Mouse (Mus musculus) lung, embryonic 16.5 days (tissue): Measurements from ENCODE around the gene Ube2i. TPM values are rescaled to one million over a fixed set of nuclear protein-coding genes. Genes with fewer than 3 reads are reported as not detected.
"Not testable (repeated sequence)": the region's sequence is repeated elsewhere in the genome, so short reads cannot be mapped to it uniquely, and the experiment has no call there.

ENCODE experiments used
- ATAC-seq: fragments of 200-750 bp; cut with Nextera tagmentation; 2 replicates; pipeline ENCODE4 v1.8.0; 2017; ENCODE audit warnings: low read depth, mild to moderate bottlenecking, moderate library complexity
- H3K27ac ChIP-seq: fragments of 300-500 bp; sonication (generic); 2 replicates; pipeline ENCODE4 v1.5.1; 2014; ENCODE audit warnings: mild to moderate bottlenecking, control low read depth, low read length
- H3K27me3 ChIP-seq: fragments of 300-500 bp; sonication (generic); 2 replicates; pipeline ENCODE4 v1.6.1; 2014; ENCODE audit warnings: low read depth, low read length, mixed read lengths; ENCODE audit not compliant: control insufficient read depth, insufficient read depth
- H3K36me3 ChIP-seq: fragments of 300-500 bp; sonication (generic); 2 replicates; pipeline ENCODE4 v1.6.1; 2014; ENCODE audit warnings: low read length; ENCODE audit not compliant: control insufficient read depth, insufficient read depth
- H3K4me1 ChIP-seq: fragments of 300-500 bp; sonication (generic); replicated peaks from 2 replicates; pipeline ENCODE4 v1.6.1; 2014; ENCODE audit warnings: low read length, mixed read lengths; ENCODE audit not compliant: control insufficient read depth, insufficient read depth
- H3K4me2 ChIP-seq: fragments of 300-500 bp; sonication (generic); 2 replicates; pipeline ENCODE4 v1.6.1; 2014; ENCODE audit warnings: low read depth, low read length, control low read depth
- H3K4me3 ChIP-seq: fragments of 300-500 bp; sonication (generic); 2 replicates; pipeline ENCODE4 v1.5.1; 2014; ENCODE audit warnings: mild to moderate bottlenecking, low read length, control low read depth
- H3K9ac ChIP-seq: fragments of 300-500 bp; sonication (generic); 2 replicates; pipeline ENCODE4 v1.6.1; 2014; ENCODE audit warnings: low read length, control low read depth
- H3K9me3 ChIP-seq: fragments of 300-500 bp; sonication (generic); 2 replicates; pipeline ENCODE4 v1.6.1; 2016; ENCODE audit warnings: low read length; ENCODE audit not compliant: control insufficient read depth
- WGBS: fragments of 180-500 bp; shearing (Covaris S2); extraction: QIAGEN DNeasy Blood & Tissue Kit; methylation state at CpG from one replicate; pipeline ENCODE4 v1.1.7; 2014; 5-methylcytosine and 5-hydroxymethylcytosine counted together
- polyA plus RNA-seq: library from polyadenylated mRNA; unstranded; fragments of >200 nt; fragmentation: Nextera tagmentation; extraction: Ambion mirVana; gene quantifications from 2 replicates; pipeline ENCODE4 v1.2.1, GENCODE M21; 2015

The Ube2i gene
- polyA plus RNA-seq, 1 experiment from 2014 or later, result 662 TPM

- Histone ChIP-seq H3K4me3 (no peak overlapping the region), H3K27ac (no peak overlapping the region), H3K36me3 (peaks cover 3% of the 10 kb centered on the region), H3K9ac (no peak overlapping the region), H3K27me3 (no peaks in the 10 kb centered on the region), H3K4me1 (peaks cover 8% of the 10 kb centered on the region; the same call in 1 of the 2 replicates), H3K4me2 (no peak overlapping the region), H3K9me3 (no peaks in the 10 kb centered on the region)
- WGBS, result 81% methylated on average over 7 of the region's 7 CpGs
- no peak for ATAC-seq
These were observed 49.7 kb downstream of the Ube2i start for GRCm38 (mm10) chr17:25224586-25225222.

DNA sequence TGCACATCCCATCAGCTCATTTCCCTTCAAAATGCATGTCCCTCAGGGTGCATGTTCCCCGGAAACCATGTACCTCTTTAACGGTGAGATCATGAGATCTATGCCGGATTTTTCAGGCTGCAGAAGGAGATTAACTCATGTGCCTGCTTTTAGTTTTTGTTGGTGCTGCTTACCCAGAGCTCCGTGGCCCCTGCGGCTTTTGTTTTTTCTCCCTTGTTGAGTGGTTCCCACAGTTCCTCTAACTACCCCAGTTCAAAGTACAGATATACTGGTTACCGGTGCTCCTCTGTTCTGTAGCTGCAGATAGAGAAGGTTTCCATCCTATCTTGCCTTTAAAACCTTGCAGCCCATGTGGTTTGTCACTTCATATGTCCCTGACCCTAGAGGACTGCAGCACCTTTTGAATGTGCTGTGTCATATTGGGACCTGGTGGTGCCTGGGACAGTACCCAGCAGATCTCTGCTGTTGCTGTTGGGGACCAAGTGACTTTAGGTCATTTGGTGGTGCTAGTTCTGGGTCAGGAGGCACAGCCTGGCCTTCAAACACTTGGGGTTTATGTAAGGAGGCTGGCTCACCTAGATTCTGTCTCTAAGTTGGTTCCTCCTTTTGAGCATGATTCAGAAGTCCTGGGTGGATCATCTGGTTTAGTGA lies 51.3 kb downstream of the Ube2i start:
- Histone ChIP-seq H3K36me3 (peaks cover 6% of the 10 kb centered on the region), H3K4me3 (peak overlapping the region; percentile 30), H3K4me1 (peaks cover 8% of the 10 kb centered on the region; the same call in 1 of the 2 replicates), H3K4me2 (peak overlapping the region; percentile 46), H3K9ac (no peak overlapping the region; the same call in 1 of the 2 replicates), H3K27me3 (no peaks in the 10 kb centered on the region), H3K9me3 (no peaks in the 10 kb centered on the region), H3K27ac (no peak overlapping the region)
- WGBS, result 49% methylated on average over 6 of the region's 6 CpGs
- no peak for ATAC-seq

GRCm38 (mm10) chr17:25222504-25222940 lies 51.9 kb downstream of the Ube2i start:
- H3K27me3 ChIP-seq, H3K27ac ChIP-seq: not testable (repeated sequence)

GRCm38 (mm10) chr17:25221821-25222503 lies 52.5 kb downstream of the Ube2i start:
- Histone ChIP-seq H3K27ac (no peak overlapping the region), H3K4me1 (peaks cover 8% of the 10 kb centered on the region; the same call in 1 of the 2 replicates), H3K4me3 (peak overlapping the region; percentile 49), H3K4me2 (peak overlapping the region; percentile 72), H3K27me3 (no peaks in the 10 kb centered on the region), H3K9ac (peak overlapping the region; percentile 63), H3K36me3 (peaks cover 6% of the 10 kb centered on the region), H3K9me3 (no peaks in the 10 kb centered on the region)
- peak; percentile 82 for ATAC-seq
- WGBS, result 4% methylated on average over 16 of the region's 30 CpGs

More at GRCm38 (mm10) chr17:25222504-25222940, 51.9 kb downstream of the Ube2i start:
- peak overlapping the region; percentile 72 for H3K4me2 ChIP-seq
- H3K9me3 ChIP-seq, H3K36me3 ChIP-seq, H3K4me1 ChIP-seq: not testable (repeated sequence)
- ATAC-seq, result peak; percentile 89
- peak overlapping the region; percentile 30 for H3K4me3 ChIP-seq
- 17% methylated on average over 11 of the region's 28 CpGs for WGBS
- H3K9ac ChIP-seq, result peak overlapping the region; percentile 35; the same call in 1 of the 2 replicates

GRCm38 (mm10) chr17:25220746-25221145 lies 53.7 kb downstream of the Ube2i start:
- Histone ChIP-seq H3K4me2 (no peak overlapping the region), H3K9ac (no peak overlapping the region), H3K9me3 (no peaks in the 10 kb centered on the region), H3K4me1 (peaks cover 8% of the 10 kb centered on the region; the same call in 1 of the 2 replicates), H3K27ac (no peak overlapping the region), H3K27me3 (no peaks in the 10 kb centered on the region), H3K4me3 (no peak overlapping the region), H3K36me3 (peaks cover 3% of the 10 kb centered on the region)
- no peak for ATAC-seq
- 78% methylated on average over 1 of the region's 1 CpGs for WGBS

DNA sequence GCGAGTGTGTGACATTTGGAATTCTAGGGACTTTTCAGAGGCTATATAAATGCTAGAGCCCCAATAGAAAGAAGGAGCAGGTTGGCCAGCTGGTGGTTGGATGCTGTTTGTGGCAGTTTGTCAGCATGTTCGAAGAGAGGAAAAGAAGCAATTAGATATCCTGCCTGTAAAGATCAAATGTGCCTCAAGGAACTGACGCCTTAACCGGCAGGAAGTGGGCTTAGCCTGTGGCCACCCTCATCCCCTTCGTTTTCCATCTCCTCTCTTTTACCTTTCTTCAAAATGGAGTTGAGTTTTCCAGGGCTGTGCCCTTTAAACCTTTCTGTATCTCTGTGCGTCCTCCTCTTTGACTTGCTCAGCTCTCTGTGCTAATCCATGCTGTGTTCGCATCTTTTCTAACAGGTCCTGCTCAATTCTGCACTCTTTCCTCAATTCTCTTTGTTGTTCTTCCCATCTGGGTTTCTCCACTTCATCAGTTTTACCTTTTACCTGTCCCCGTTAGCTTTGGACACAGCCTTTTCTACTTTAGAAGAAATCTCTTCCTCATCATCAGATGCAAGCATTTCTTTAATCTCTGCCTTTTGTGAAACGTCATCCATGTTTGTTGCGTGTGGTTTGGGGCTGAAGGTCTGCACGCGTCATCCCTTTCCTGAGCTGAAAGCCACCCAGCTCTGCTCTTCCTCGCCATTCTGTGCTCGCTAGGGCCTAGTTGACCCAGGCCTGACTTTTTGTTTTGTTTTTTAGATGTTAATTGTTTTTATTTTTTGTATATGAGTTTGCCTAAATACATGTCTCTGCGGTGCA lies 54.7 kb downstream of the Ube2i start:
- H3K9ac ChIP-seq, result no peak overlapping the region
- H3K9me3 ChIP-seq, result no peaks in the 10 kb centered on the region
- peaks cover 8% of the 10 kb centered on the region; the same call in 1 of the 2 replicates for H3K4me1 ChIP-seq
- H3K4me2 ChIP-seq, result no peak overlapping the region
- peaks cover 5% of the 10 kb centered on the region for H3K36me3 ChIP-seq
- no peak overlapping the region for H3K27ac ChIP-seq
- 89% methylated on average over 15 of the region's 15 CpGs for WGBS
- H3K4me3 ChIP-seq, result no peak overlapping the region
- no peaks in the 10 kb centered on the region for H3K27me3 ChIP-seq
- ATAC-seq, result no peak

DNA sequence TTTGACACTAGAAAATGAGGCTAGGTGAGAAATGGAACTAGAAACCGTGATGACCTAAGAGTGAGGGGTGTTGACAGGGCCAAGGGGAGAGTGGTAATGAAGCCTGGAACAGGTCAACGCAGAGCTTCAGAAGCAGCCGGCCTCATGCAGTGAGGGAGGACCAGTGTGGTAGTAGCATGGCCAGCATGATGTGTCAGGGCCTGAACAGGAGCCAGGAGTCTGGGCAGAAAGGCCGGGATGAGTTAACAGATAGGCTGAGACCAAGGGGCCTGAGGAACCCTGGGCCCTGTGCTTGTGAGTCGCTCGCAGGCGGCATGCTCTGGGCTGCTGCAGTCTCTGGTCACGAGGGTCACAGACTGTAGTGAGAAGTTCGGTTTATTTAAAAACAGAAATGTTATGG lies 55.5 kb downstream of the Ube2i start:
- Histone ChIP-seq H3K4me2 (no peak overlapping the region), H3K4me3 (no peak overlapping the region), H3K27me3 (no peaks in the 10 kb centered on the region), H3K9me3 (no peaks in the 10 kb centered on the region), H3K9ac (no peak overlapping the region), H3K27ac (no peak overlapping the region), H3K36me3 (peaks cover 5% of the 10 kb centered on the region), H3K4me1 (peaks cover 8% of the 10 kb centered on the region; the same call in 1 of the 2 replicates)
- 91% methylated on average over 9 of the region's 9 CpGs for whole genome bisulfite sequencing
- ATAC-seq, result no peak

DNA sequence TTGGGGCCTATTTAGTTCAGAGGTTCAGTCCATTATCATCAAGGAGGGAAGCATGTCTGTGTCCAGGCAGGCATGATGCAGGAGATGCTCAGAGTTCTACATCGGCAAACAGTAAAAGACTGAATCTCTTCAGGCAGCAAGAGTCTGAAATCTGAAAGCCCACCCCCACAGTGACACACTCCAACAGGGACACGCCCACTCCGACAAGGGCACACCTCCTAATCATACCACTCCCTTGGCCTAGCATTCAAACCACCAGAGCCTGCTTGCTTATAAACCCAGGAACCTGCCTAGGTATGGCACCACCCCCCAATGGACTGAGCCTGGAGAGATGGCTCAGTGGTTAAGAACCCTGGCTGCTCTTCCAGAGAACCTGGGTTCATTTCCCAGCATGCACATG lies 59.0 kb downstream of the Ube2i start:
- H3K9me3 ChIP-seq, result no peaks in the 10 kb centered on the region
- no peaks in the 10 kb centered on the region for H3K4me1 ChIP-seq
- no peak overlapping the region for H3K4me2 ChIP-seq
- no peak overlapping the region for H3K27ac ChIP-seq
- H3K27me3 ChIP-seq, result no peaks in the 10 kb centered on the region
- ATAC-seq, result no peak
- no peak overlapping the region for H3K9ac ChIP-seq
- 81% methylated on average over 3 of the region's 3 CpGs for WGBS
- peaks cover 6% of the 10 kb centered on the region for H3K36me3 ChIP-seq
- H3K4me3 ChIP-seq, result no peak overlapping the region
